Mouse (Mus musculus) cerebellum, postnatal 10 days (tissue): ENCODE results near the gene Creb3l1.

Experiments used
- DNase-seq, 2 experiments: peaks; one replicate each; pipeline ENCODE4 v3.0.0; 2021; ENCODE audit warnings: mixed read lengths in 2 of 2

The Creb3l1 gene

GRCm38 (mm10) chr2:92030554-92030953 lies 6.3 kb upstream of the Creb3l1 start:
- DNase-seq, result no peak

- DNase-seq, result no peak
These were observed 5.3 kb upstream of the Creb3l1 start for GRCm38 (mm10) chr2:92029387-92030133.

GRCm38 (mm10) chr2:92027811-92028590 lies 3.7 kb upstream of the Creb3l1 start:
- DNase-seq, result no peak

- DNase-seq, result no peak
These were observed 1.7 kb upstream of the Creb3l1 start for GRCm38 (mm10) chr2:92025966-92026365.

GRCm38 (mm10) chr2:92025202-92025601 lies 900 bp upstream of the Creb3l1 start:
- no peak for DNase-seq

DNA sequence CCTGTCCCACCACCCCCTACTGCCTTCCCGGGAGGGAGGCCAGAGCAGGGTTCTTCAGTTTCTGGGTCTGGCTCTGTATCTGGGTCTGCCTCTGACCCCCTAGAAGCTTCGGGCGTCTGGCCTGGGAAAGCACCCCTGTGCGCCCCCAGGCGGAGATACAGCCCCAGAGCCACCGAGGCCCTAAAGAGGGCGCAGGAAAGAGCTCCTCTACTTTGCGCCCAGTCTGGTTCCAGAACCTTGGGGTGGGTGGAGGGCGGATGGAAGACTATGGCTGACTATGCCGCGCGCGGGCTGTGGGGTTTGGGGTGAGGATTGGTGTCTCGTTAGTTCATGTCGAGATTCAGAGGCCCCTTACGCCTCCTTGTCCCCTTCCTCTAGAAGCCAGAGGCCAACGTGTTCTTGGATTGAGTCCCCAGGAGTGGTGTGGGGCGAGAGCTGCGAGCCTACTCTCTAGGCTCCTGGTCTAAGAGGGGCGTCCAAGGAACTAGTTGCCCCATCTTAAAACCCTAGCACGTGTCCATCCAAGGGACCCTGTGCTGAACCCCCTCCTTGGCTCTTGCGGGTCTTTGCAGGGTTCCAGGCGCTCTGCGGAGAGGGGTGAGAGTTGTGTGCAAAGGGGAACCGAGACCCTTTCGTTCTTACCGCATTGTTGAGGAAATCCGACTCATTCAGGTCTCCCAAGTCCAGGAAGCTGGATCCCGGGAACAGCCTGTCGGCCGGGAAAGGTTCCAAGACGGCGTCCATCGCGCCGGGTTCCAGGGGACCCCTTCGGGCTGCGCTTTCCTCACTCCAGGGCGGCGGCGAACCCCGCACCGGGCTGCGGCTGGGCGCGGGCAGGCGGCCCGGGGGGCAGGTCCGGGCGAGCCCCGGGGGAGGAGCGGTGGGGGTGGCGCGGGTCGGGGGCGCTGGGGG lies 684 bp downstream of the Creb3l1 start:
- DNase-seq, result peak; percentile 64 to 69

DNA sequence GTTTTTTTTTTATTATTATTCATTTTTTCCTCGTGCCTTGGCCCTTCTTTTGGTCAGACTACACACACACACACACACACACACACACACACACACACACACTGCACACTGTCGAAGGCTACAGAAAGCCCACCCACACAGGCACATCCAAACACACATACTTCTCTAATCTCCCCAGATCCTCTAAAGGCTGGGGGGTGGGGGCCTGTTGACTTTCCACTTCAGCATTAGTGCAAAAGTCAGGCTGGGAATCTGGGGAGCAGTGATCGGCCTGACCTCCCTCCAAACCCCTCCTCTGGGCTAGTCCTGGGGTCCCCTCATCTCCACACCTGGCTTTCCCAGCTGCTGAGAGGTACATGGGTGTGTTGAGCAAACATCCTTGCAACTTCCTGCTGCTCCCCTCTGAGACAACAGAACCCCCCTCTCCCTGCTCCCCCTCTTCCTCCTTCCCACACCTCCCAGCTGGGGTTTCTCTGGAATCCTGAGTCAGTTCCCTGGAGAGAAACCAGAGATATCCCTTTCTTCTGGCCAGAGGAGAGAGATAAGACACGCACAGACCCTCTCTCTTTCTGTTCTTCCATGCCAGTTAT lies 3.5 kb downstream of the Creb3l1 start:
- DNase-seq, result no peak

GRCm38 (mm10) chr2:92017440-92017839 lies 6.9 kb downstream of the Creb3l1 start:
- no peak for DNase-seq

DNA sequence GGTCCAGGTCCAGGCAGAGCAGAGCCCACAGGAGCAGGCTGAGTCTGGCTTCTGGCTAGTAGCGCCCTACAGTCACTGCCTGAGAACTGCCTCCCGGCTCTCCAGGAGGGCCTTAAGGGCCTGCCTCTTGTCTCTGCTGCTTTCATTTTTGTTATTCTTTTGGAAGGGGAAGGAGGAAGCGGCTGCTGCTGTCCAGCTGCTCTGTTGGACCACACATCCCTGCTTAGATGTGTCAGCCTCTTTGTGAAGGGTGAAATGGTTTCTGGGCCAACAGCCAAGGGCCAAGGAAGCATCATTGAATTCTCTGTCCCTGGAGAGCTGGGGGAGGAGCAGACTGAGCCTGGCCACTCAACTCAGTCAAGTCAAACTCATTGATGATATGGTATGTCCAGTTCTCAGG lies 7.3 kb downstream of the Creb3l1 start:
- peak; percentile 80 to 85 for DNase-seq

DNA sequence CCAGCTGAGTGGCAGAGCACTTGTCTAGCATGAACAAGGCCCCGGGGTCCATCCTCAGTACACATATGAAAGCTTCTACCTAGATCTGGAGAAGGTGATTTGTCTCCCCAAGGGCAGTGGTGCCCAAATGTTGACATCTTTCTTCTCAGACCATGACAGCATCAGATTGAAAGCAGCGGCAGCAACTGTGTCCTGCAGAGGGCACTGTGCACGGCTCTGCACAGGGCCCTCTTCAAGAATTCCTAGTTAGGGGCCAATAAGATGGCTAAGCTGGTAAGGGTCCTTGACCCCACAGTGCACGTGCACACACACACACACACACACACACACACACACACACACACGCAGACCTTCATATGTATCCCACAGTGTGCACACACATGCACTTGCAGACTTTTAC lies 9.4 kb downstream of the Creb3l1 start:
- no peak for DNase-seq

DNA sequence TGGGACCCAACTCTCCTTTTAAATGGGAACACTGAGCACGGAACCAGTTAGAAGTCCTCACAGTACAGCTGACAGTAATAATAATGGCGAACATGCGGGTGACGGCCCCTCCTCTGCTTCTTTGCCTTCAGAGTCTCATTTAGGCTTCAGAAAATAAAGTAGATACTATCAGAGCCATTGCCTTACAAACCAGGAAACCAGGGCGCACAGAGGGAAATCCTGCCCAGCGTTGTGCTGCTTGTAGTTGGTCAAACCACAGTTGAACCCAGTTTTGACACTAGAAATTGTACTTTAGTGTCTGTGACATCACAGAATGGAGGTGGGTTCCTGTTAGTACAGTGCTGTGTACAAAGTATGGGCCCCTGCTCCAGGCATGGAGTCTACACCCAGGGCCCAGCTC lies 10.1 kb downstream of the Creb3l1 start:
- no peak for DNase-seq

DNA sequence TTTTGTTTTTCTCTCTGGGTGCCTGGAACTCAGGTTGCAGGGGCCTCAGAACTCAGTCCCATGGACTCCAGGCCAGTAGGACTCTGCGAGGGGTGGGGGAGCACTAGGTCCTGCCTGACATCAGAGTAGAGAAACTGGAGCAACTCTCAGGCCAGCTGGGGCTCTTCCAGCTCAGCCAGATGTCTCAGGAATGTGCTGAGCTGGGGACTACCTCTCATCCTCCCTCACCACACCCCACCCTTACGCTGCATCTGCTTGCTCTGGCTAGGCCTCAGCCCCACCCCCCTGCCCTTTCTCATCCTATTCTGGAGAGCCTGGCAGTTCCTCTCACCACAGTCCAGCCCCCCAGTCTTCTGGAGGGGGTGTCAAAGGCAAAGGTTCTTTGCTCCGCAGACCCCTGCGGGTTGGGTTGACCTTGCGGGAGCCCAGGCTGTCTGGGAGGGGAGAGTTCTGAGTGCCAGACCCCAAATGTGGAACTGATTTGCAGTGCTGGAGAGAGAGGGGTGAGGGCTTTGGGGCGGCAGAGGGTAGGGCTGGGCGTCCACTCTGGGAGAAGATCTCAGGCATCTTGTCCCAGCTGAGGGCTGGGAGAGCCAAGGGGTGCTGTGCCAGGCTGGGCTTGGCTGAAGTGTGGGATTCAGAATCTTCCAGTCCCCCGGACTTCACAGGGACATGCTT lies 11.4 kb downstream of the Creb3l1 start:
- peak; percentile 35 to 39 for DNase-seq

DNA sequence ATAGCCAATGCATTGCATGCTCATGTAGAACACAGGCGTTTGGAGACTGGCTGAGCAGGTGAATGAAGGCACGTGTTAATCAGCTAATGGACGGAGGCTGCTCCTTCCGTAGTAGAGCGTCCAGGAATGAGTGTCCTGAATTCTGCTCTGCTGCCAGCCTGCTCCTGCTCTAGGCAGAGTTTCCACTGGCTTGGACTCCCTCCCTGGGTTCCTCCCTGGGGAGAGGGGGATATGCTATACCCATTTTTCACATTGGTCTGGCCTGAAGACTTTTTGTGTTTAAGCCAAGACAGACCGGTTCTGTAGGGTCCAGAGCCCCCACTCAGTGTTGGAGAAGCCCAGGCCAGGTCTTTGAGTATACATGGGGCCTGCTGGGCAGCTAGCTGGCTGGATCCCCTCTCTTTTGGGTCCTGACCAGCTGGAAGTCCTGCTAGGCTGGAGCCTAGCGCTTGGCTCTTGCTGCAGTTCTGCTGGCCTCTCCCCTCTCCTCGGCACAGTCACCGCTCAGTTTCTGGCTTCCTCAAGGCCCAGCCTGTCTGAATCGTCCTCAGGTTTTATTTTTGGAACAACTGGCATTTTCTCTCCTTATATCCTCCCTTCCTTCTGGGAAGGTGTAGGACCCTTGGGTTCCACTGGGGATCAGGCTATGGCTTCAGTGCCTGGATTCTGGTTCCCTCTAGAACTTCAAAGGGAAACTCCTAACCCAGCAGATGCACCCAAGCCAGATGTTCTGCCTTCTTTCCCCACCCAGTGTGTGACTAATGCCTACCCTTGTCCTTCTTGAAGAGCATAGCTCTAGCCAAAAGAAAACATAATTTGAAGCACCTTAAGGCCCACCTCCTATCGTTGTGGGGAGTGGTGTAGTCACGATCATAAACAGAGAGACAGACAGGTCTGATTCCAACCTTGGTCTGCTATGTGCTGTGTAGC lies 12.6 kb downstream of the Creb3l1 start:
- DNase-seq, result peak; percentile 53 to 70

DNA sequence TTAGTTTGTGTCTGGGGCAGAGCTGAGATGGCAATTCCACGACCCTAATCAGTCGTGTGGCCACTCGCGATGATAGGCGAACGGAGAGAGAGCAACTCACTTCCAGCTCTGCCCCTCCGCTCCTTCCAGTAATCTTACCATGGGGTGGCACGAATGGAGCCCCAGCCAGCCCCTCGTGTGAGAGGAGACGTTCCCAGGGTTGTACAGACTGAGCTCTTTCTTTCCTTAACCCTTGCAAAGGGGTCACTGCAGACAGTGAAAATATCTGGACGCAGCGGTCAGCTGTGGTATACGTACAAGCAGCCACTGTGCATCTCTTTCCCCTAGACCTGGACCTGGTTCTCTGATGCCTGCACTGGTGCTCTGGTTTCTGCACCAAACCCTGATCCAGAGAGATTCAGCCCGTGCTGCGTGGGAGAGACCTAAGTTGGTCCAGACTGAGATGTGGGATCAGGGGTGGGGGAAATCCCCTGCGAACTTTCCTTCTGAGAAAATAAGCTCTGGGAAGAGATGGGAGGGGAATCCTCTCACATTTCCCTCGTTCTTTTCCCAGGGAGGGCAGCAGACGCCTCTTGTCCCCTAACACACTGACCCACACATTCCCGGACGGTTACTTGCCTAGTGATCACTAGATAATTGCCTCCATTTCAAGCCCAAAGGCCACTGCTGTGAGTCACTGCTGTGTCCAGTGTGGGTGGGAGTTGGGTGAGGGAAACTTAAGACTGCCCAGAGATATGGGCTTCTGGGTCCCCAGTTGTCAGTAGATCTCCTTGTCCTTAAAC lies 15.5 kb downstream of the Creb3l1 start:
- DNase-seq, result peak in 1 of 2 experiments; percentile 28

DNA sequence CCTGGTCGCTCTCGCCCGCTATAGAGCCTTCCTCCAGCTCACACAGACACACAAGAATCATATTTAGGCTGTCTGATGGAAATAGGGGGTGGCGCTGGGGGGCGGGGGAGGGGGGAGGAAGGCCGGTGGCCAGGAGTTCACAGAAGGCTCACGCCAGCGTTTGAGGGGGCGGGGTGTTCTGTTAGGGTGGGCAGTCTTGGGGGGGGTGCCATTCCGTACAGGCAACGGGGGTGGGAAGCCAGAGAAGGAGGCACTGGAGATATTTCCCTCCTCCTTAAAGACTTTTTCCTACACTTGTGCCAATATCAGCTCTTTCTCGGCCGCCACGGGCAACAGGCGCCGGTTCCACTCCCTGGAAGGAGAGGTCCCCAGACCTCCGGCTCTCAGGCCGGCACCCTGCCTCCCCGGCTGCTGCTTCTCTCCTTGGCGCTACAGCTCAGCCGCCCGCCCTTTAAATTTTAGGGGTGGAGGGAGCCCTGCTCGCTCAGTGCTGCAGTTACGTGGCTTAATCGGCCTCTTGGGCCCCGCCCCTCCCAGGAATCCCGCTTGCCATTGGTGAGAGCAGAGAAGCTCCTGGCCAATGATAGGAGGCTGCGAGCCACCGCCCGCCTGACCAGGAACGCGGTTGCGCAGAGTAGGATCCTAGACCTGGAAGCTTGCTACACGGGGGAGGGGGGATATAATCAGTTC lies 16.2 kb downstream of the Creb3l1 start:
- DNase-seq, result peak; percentile 98 to 99

DNA sequence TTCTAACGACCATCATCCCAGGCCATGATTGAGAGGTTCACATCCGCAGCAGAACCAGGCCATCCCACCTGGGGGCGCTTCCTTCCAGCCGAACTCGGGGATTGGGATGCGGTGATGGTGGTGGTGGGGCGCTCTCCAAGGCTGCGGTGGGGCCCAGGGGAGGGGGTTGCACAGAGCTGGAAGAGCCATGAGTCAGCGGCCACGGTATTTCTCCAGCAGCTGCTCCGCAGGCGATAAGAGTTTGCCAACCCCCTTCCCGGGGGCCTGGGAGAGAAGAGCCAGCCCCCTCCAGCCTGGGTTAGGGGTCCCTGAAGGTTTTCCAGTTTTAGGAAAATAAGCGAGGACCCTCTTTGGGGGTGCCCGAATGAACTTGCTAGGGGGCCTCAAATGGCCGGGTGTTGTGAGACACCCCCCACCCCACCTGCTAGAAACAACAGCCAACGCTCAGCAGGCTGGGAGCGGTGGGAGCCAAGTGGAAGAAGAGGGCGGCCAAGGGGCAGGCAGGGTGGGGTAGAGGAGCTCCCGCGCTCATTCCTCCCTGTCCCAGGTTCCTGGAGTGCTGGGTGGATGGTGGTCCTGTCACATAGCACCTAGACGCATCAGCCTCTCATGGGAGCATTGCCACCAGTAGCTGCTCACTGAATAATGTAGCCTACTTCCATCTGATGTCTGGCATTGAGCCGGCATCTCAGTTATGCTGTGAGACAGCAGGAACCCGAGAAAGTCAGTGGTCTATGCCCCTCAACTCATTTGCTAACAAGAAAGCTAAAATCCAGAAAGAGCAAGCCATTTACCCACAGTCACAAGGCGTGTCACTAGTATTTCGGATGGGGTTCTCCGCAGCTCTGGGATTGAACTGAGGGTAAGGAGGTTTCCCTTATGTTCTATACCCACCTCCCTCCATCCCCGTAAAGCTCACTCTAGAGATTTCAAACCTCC lies 17.1 kb downstream of the Creb3l1 start:
- DNase-seq, result peak; percentile 86 to 87

GRCm38 (mm10) chr2:92006491-92006890 lies 17.8 kb downstream of the Creb3l1 start:
- DNase-seq, result peak; percentile 14 to 29

- DNase-seq, result no peak
These were observed 19.7 kb downstream of the Creb3l1 start for GRCm38 (mm10) chr2:92004617-92005016.
